Mouse (Mus musculus): ENCODE results near the gene Gm42417. TPM values are rescaled to one million over a fixed set of nuclear protein-coding genes. Genes with fewer than 3 reads are reported as not detected.

Gm42417 gene
- polyA plus RNA-seq, 1 experiment from 2014 or later = not detected

GRCm38 (mm10) chr1:36559888-36560287 lies 20.7 kb upstream of the Gm42417 start:
- H3K4me2 ChIP-seq = no peak overlapping the region
- peaks cover 44% of the 10 kb centered on the region for H3K4me1 ChIP-seq (replicated peaks; ENCODE audit: control insufficient read depth, insufficient read depth, low read length)
- no peaks in the 10 kb centered on the region for H3K9me3 ChIP-seq (ENCODE audit: control insufficient read depth, low read length)
- no peaks in the 10 kb centered on the region for H3K36me3 ChIP-seq (ENCODE audit: control insufficient read depth, insufficient read depth, low read length)
- H3K27ac ChIP-seq (ENCODE audit: low read depth, low read length) = no peak overlapping the region
- no peak overlapping the region for H3K9ac ChIP-seq (ENCODE audit: low read depth, low read length)
- peaks cover 65% of the 10 kb centered on the region for H3K27me3 ChIP-seq (replicated peaks; ENCODE audit: control insufficient read depth, insufficient read depth, low read length)
- no peak overlapping the region for H3K4me3 ChIP-seq (ENCODE audit: low read depth, low read length)
- ATAC-seq (replicated peaks; ENCODE audit: low FRiP score) (no peak), DNase-seq (ENCODE audit: low spot score) (no peak)
- WGBS = 29% methylated on average over 5 of the region's 5 CpGs

GRCm38 (mm10) chr1:36559256-36559655 lies 20.0 kb upstream of the Gm42417 start:
- H3K9me3 ChIP-seq (ENCODE audit: control insufficient read depth, low read length) = no peaks in the 10 kb centered on the region
- no peak for DNase-seq (ENCODE audit: low spot score)
- peaks cover 69% of the 10 kb centered on the region for H3K27me3 ChIP-seq (replicated peaks; ENCODE audit: control insufficient read depth, insufficient read depth, low read length)
- H3K27ac ChIP-seq (ENCODE audit: low read depth, low read length) = no peak overlapping the region
- no peak overlapping the region for H3K4me3 ChIP-seq (ENCODE audit: low read depth, low read length)
- 8% methylated on average over 4 of the region's 4 CpGs for WGBS
- ATAC-seq (replicated peaks; ENCODE audit: low FRiP score) = no peak
- peak overlapping the region; percentile 79 for H3K4me2 ChIP-seq
- H3K36me3 ChIP-seq (ENCODE audit: control insufficient read depth, insufficient read depth, low read length) = no peaks in the 10 kb centered on the region
- no peak overlapping the region; the same call in 1 of the 2 replicates for H3K9ac ChIP-seq (ENCODE audit: low read depth, low read length)
- peaks cover 44% of the 10 kb centered on the region for H3K4me1 ChIP-seq (replicated peaks; ENCODE audit: control insufficient read depth, insufficient read depth, low read length)

- Histone ChIP-seq H3K27me3 (replicated peaks; ENCODE audit: control insufficient read depth, insufficient read depth, low read length) (peaks cover 67% of the 10 kb centered on the region), H3K36me3 (ENCODE audit: control insufficient read depth, insufficient read depth, low read length) (peaks cover 3% of the 10 kb centered on the region), H3K27ac (ENCODE audit: low read depth, low read length) (peak within 1 kb of the TSS; percentile 79), H3K9me3 (ENCODE audit: control insufficient read depth, low read length) (no peaks in the 10 kb centered on the region), H3K4me1 (replicated peaks; ENCODE audit: control insufficient read depth, insufficient read depth, low read length) (peaks cover 40% of the 10 kb centered on the region), H3K9ac (ENCODE audit: low read depth, low read length) (peak within 1 kb of the TSS; percentile 65), H3K4me2 (peak within 1 kb of the TSS; percentile 79), H3K4me3 (ENCODE audit: low read depth, low read length) (peak within 1 kb of the TSS; percentile 64)
- 1% methylated on average over 66 of the region's 69 CpGs for WGBS
- DNase-seq (ENCODE audit: low spot score) (peak; percentile 77), ATAC-seq (replicated peaks; ENCODE audit: low FRiP score) (peak; percentile 23; the same call in 1 of the 2 replicates)
Measured at GRCm38 (mm10) chr1:36558031-36558993, 19.1 kb upstream of the Gm42417 start, which contains the start of gene Sema4c. Gene Sema4c, minus strand, starts transcription at chr1:36558349.

GRCm38 (mm10) chr1:36557457-36558011 lies 18.3 kb upstream of the Gm42417 start:
- ATAC-seq (replicated peaks; ENCODE audit: low FRiP score) (peak; percentile 42), DNase-seq (ENCODE audit: low spot score) (peak; percentile 71)
- Histone ChIP-seq H3K27me3 (replicated peaks; ENCODE audit: control insufficient read depth, insufficient read depth, low read length) (peaks cover 67% of the 10 kb centered on the region), H3K9ac (ENCODE audit: low read depth, low read length) (peak overlapping the region; percentile 65), H3K4me1 (replicated peaks; ENCODE audit: control insufficient read depth, insufficient read depth, low read length) (peaks cover 33% of the 10 kb centered on the region), H3K9me3 (ENCODE audit: control insufficient read depth, low read length) (no peaks in the 10 kb centered on the region), H3K4me3 (ENCODE audit: low read depth, low read length) (peak overlapping the region; percentile 64), H3K27ac (ENCODE audit: low read depth, low read length) (peak overlapping the region; percentile 79), H3K36me3 (ENCODE audit: control insufficient read depth, insufficient read depth, low read length) (peaks cover 7% of the 10 kb centered on the region), H3K4me2 (peak overlapping the region; percentile 79)
- under 1% methylated on average over 48 of the region's 48 CpGs for WGBS

- WGBS = under 1% methylated on average over 52 of the region's 52 CpGs
- peak; percentile 43 for ATAC-seq (replicated peaks; ENCODE audit: low FRiP score)
Measured at GRCm38 (mm10) chr1:36556553-36557456, 17.6 kb upstream of the Gm42417 start.

GRCm38 (mm10) chr1:36555798-36556395 lies 16.7 kb upstream of the Gm42417 start:
- peaks cover 25% of the 10 kb centered on the region for H3K4me1 ChIP-seq (replicated peaks; ENCODE audit: control insufficient read depth, insufficient read depth, low read length)
- H3K4me3 ChIP-seq (ENCODE audit: low read depth, low read length) = peak overlapping the region; percentile 64
- no peaks in the 10 kb centered on the region for H3K9me3 ChIP-seq (ENCODE audit: control insufficient read depth, low read length)
- ATAC-seq (replicated peaks; ENCODE audit: low FRiP score) (no peak), DNase-seq (ENCODE audit: low spot score) (peak; percentile 58)
- 11% methylated on average over 8 of the region's 8 CpGs for WGBS
- peaks cover 58% of the 10 kb centered on the region for H3K27me3 ChIP-seq (replicated peaks; ENCODE audit: control insufficient read depth, insufficient read depth, low read length)
- peaks cover 15% of the 10 kb centered on the region for H3K36me3 ChIP-seq (ENCODE audit: control insufficient read depth, insufficient read depth, low read length)
- H3K9ac ChIP-seq (ENCODE audit: low read depth, low read length) = peak overlapping the region; percentile 65
- peak overlapping the region; percentile 79 for H3K27ac ChIP-seq (ENCODE audit: low read depth, low read length)
- H3K4me2 ChIP-seq = peak overlapping the region; percentile 79

More at GRCm38 (mm10) chr1:36556553-36557456, 17.6 kb upstream of the Gm42417 start:
- Histone ChIP-seq H3K4me2 (peak overlapping the region; percentile 79), H3K36me3 (ENCODE audit: control insufficient read depth, insufficient read depth, low read length) (peaks cover 10% of the 10 kb centered on the region), H3K27ac (ENCODE audit: low read depth, low read length) (peak overlapping the region; percentile 79), H3K4me3 (ENCODE audit: low read depth, low read length) (peak overlapping the region; percentile 64), H3K9me3 (ENCODE audit: control insufficient read depth, low read length) (no peaks in the 10 kb centered on the region), H3K27me3 (replicated peaks; ENCODE audit: control insufficient read depth, insufficient read depth, low read length) (peaks cover 66% of the 10 kb centered on the region), H3K4me1 (replicated peaks; ENCODE audit: control insufficient read depth, insufficient read depth, low read length) (peaks cover 27% of the 10 kb centered on the region), H3K9ac (ENCODE audit: low read depth, low read length) (peak overlapping the region; percentile 65)
- peak; percentile 93 for DNase-seq (ENCODE audit: low spot score)

- H3K27ac ChIP-seq (ENCODE audit: low read depth, low read length) = no peak overlapping the region
- peak overlapping the region; percentile 79 for H3K4me2 ChIP-seq
- peaks cover 25% of the 10 kb centered on the region for H3K4me1 ChIP-seq (replicated peaks; ENCODE audit: control insufficient read depth, insufficient read depth, low read length)
- WGBS = 52% methylated on average over 21 of the region's 21 CpGs
- H3K9ac ChIP-seq (ENCODE audit: low read depth, low read length) = peak overlapping the region; percentile 65; the same call in 1 of the 2 replicates
- H3K36me3 ChIP-seq (ENCODE audit: control insufficient read depth, insufficient read depth, low read length) = peaks cover 19% of the 10 kb centered on the region
- ATAC-seq (replicated peaks; ENCODE audit: low FRiP score) (no peak), DNase-seq (ENCODE audit: low spot score) (no peak)
- no peak overlapping the region; the same call in 1 of the 2 replicates for H3K4me3 ChIP-seq (ENCODE audit: low read depth, low read length)
- no peaks in the 10 kb centered on the region for H3K9me3 ChIP-seq (ENCODE audit: control insufficient read depth, low read length)
- peaks cover 49% of the 10 kb centered on the region for H3K27me3 ChIP-seq (replicated peaks; ENCODE audit: control insufficient read depth, insufficient read depth, low read length)
Measured at GRCm38 (mm10) chr1:36554633-36555399, 15.6 kb upstream of the Gm42417 start.
